Mouse (Mus musculus) C3H10T1/2 (cell line): ENCODE measurements around the gene Gm7324. TPM values are rescaled to one million over a fixed set of nuclear protein-coding genes. Genes with fewer than 3 reads are reported as not detected.

Experiments used
- polyA plus RNA-seq, 2 experiments: library from polyadenylated mRNA; unstranded; fragments of >200 nt; fragmentation: generic; extraction: Trizol; gene quantifications; one replicate each; pipeline ENCODE4 v1.2.1; 2012; ENCODE audit warnings: missing spikeins in 2 of 2

Gm7324 gene
- polyA plus RNA-seq = under 1 TPM; 0.57 to 0.99 TPM

GRCm38 (mm10) chr14:43697621-43698020 lies at the start of gene Gm7324:
Gene Gm7324 (plus strand): TSS chr14:43697828.

GRCm38 (mm10) chr14:43677099-43677498 lies 20.5 kb upstream of the Gm7324 start, which contains the start of gene Gm8165:
Gene Gm8165 (minus strand): TSS chr14:43677199.

DNA sequence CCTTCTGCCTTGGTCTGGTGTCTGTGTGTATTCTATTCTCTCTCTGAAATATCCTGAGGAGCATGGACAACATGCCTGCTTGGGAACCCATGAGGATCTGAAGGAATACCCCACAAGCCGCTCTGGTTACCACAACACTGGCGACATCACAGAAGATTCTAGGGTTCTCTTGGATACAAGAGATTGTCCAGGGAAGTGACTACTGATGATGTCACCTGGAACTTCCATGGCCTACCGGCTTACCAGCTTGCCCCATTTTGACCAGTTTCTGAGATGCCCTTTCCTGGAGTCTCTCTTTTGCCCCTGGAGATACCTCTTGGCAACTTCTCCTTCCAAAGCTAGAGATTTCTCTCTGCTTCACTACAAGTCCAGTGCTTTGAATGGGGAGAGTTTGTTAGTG lies 29.8 kb downstream of the Gm7324 start, which contains the start of gene Gm16506:
Gene Gm16506 (minus strand): TSS at position 101 of the 400 bp plus-strand sequence.

GRCm38 (mm10) chr14:43747566-43747965 lies 49.9 kb downstream of the Gm7324 start, which contains the start of gene Gm6526:
Gene Gm6526 (plus strand): TSS chr14:43747866.

Other genes starting within 250 kb of the Gm7324 start
- gene Gm5799, start 154.3 kb upstream of the Gm7324 start, polyA plus RNA-seq = not detected
- gene Gm17654, start 118.7 kb upstream of the Gm7324 start, polyA plus RNA-seq = not detected
- not detected for gene Gm10375, start 89.8 kb upstream of the Gm7324 start, polyA plus RNA-seq
- not detected for gene Gm8165, start 20.6 kb upstream of the Gm7324 start, polyA plus RNA-seq
- not detected for gene Gm16506, start 29.7 kb downstream of the Gm7324 start, polyA plus RNA-seq
- under 1 TPM; 0.04 to 0.31 TPM for gene Gm6526, start 50.0 kb downstream of the Gm7324 start, polyA plus RNA-seq
- not detected for gene Gm8180, start 86.9 kb downstream of the Gm7324 start, polyA plus RNA-seq
- gene Ear1, start 177.7 kb downstream of the Gm7324 start, polyA plus RNA-seq = not detected
- not detected for gene Ear10, start 225.7 kb downstream of the Gm7324 start, polyA plus RNA-seq
- under 1 TPM; 0.05 to 0.46 TPM for gene Gm8113, start 227.6 kb downstream of the Gm7324 start, polyA plus RNA-seq